Mouse (Mus musculus) right cerebral cortex, postnatal 36 days (tissue): ENCODE data around the gene Tmem171.

Experiments used
- DNase-seq, 2 experiments: peaks; one replicate each; pipeline ENCODE4 v3.0.0; 2022; ENCODE audit warnings: low spot score in 2 of 2, mixed read lengths in 1 of 2

Gene Tmem171

DNA sequence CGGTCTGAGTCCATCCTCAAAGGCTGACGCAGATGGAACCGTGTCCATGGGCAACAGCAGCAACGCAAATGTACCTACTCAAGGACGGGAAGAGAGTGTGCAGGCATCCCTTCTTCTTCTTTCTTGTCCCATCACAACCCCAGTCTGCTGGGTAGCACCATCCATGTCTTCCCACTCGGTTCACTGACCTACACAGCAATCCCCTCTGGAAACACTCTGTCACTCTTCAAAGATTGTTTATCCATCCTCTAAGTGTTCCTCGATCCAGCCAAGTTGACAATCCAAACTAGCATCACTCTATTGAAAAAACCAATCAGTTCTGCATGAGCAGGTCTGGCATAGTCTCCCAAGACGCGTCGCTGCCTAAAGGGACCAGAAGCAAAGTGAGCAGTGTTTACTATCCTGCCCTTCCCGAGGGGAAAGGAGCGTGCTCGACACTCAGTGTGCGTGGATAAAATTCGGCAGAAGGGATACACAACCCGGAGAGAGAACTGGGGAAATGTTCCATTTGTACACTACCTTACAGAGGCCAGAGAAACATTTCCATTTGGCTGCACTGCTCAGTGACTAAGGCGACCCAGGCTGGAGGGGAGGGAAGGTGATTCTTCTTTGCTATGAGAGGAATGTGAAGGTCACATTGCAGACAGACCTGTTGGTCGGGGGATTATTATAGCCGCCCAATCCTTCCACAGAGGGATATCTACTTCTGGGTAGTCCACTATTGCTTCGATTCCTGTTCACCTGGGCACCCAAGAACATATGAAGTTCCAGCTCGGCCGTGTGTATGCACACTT lies 46.7 kb downstream of the Tmem171 start:
- DNase-seq: no peak

DNA sequence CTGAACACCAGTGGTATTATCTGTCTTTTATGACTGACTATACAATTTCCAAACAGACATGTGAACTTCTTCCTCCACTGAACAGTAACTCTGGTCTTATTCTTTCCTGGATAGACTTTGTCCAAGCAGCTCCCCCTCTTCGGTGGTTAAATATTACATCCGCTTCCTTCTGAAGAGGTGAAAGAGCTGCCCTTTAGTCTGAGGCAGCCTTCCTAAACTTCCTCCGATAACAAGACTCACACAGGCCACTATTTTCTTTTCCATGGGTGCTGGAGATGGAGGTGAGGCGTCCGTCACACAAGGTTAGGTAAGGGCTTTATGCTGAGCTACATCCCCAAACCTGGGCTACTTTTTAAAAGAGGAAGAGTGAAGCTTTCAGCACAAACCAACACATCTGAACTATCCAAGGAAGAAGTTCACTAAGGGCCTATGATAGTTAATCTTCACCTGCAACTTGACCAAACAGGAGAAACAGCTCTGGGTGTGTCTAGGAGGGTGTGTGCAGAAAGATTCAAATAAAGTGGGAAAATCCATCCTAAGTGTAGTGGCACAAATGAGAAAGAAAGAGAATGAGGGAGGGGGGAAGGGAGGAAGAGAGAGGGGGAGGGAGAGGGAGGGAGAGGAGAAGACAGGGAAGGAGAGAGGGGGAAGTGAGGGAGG lies 56.0 kb downstream of the Tmem171 start:
- no peak for DNase-seq

DNA sequence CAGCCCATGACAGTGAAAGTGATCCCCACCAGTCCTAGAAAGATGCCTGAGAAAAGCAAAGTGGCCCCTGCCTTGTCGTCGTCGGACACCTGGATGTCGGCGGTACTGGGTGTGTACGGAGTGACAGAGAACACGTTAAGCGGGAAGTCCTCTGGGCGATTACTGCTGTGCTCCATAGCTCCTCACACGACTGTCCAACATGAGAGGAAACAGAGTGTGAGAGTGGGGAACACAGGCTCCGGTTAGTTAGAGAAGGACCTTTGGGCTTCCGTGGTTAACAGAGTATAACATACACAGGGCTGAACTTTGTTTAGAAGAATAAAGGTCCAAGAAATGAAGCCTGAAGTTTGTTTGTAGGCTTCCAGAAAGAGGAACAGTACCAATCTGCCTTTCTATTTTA lies 57.5 kb downstream of the Tmem171 start, which contains the start of gene Tmem174:
Gene Tmem174 (minus strand): TSS at position 266 of the 400 bp plus-strand sequence.
- no peak for DNase-seq

DNA sequence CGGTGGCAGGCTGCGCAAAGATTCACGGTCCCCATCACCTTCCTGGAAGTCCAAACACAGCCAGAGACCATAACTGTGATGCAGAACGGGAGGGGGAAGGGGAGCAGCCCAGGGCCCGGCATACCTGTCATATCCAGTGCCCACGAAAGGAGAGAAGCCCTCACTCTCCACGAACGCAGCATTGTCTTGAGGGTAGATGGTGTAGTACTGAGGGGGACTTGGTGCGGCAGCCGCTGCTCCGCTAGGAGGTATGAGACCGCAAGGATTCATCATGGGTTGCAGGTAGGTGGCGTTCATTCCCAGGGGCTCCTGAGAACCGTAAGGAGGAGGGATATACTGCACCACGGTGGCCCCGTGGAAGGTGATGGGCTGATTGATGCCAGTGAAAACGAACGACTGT lies 58.1 kb downstream of the Tmem171 start:
- no peak for DNase-seq
